Mouse (Mus musculus): ENCODE results near the gene Ranbp3.

GRCm38 (mm10) chr17:56688045-56688444 lies 15.0 kb downstream of the Ranbp3 start:
- TF ChIP-seq CTCF (IDR thresholded peaks at IDR 0.05; ENCODE audit: low read depth) (no peak), EP300 (optimal IDR thresholded peaks at IDR 0.05) (no peak)

Measured in stomach, postnatal 0 days (tissue).